Mouse (Mus musculus) cerebellum, adult 11 months (tissue): Measurements from ENCODE around the gene Slc25a10.
"Not testable (repeated sequence)": the region's sequence is repeated elsewhere in the genome, so short reads cannot be mapped to it uniquely, and the experiment has no call there.

Experiments used
- DNase-seq: peaks from one replicate; pipeline ENCODE4 v3.0.0; 2022

Slc25a10 gene

DNA sequence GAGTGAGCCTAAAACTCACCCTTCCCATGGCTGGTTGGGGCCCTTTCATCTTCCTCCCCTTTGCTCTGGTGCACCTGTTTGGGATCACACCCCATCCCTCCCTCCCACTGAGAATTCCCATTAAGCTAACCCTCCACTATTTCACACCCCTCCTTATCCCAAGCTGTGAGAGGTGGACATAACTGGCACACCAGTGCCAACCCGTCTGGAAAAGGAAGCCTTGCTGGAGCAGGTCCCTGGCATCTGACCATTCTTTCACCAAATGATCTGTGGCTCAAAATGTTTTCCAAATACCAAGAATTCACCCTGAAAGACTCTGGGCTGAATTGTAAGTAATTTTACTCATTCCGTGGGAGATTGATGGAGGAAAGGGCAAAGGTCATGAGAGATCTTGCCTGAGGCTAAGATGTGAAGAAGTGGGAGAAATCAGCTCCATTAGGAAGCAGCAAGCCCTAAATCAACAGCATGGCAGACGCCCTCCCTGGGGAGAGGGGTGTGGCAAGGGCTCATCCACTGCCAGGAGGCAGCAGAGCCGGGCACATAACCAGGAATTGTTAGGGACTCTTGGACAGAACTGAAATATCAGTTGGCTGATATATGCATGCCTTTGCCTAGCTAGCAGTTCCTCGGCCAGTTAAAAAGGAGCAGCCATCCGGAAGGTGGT lies 21.3 kb downstream of the Slc25a10 start:
- peak; percentile 50 for DNase-seq

DNA sequence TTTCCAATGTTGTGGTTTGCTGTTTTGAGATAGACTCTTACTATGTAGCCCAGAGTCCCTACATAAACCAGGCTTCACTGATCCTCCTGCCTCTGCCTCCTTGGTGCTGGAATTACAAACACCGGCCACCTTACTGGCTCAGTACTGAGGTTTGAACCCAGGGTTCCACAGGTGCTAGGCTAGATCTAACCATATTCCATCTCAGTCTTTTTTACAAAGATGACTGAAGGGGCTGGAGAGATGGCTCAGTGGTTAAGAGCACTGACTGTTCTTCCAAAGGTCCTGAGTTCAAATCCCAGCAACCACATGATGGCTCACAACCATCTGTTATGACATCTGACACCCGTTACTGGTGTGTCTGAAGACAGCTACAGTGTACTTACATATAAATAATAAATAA lies 22.6 kb downstream of the Slc25a10 start:
- DNase-seq = not testable (repeated sequence)

DNA sequence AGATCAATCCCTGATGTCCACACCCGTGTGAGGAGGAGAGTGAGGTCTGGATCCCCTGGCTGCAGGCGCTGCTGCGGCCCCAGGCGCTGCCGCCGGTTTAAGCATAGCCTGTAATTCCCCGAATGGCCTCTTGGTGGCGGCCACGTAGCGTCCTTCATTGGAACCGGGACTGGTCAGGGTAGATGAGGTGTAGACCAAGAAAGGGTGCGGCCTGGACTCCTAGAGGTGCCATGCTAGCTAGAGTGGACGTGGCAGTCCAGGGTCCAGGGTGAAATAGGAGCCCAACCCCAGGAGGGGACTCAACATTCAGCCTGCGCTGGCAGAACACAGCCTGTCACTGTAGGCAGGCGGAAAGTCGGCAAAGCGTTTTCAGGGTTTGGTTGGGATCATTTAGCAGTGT lies 24.0 kb downstream of the Slc25a10 start:
- peak; percentile 88 for DNase-seq

DNA sequence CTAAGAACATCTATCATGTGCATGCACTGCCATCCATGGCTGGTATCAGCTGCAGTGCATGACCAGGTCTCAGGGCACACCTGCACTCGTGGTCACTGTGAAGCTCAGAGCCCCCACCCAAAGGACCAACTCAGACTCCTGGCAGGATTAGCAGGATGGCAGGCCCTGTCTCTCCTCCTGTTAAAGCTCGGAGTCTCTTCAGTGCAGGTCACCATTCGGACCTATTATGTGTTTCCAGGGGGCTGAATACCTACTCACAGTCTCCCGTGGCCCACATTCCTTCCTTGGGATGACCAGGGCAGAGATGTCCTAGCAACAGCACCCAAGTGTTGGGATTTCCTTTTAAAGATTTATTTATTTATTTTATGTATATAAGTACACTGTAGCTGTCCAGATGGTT lies 25.5 kb downstream of the Slc25a10 start:
- DNase-seq = no peak

DNA sequence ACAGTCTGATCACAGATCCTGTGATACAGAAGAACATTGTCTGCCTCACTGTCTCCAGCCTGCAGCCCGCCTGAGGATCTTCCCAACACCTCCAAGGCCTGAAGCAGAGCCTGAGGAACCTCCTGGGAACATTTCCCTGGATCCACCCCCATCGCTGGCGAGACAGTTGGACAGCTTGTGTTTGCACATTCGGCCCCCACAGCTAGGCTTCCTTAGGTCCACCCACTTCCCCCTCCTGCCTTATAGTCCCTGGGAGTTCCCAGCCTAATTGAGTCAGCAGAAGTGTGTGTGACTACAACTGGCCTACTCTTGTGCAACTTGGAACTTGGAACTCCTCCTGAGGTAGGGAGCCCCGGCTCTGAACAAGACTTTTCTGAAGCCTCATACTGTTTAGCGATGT lies 26.4 kb downstream of the Slc25a10 start:
- no peak for DNase-seq

GRCm38 (mm10) chr11:120518558-120518957 lies 26.9 kb downstream of the Slc25a10 start:
- no peak for DNase-seq

DNA sequence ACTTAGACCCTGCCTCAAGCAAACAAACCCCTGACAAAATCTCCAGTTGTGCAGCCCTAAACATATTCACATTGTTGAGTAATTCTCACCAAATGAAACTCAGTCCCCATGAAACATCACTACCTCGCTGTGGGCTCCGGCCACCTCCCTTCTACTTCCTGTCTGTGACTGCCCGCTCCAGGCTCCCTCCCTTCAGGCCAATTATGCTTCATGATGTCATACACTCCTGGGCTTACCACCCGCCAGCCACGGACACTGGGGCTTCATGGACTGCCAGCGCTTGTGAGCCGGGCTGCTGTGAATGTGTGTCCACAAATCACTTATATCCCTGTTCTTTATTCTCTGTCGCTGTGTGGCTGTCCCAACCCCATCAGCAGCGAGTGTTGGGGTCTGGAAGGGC lies 28.1 kb downstream of the Slc25a10 start:
- no peak for DNase-seq

- no peak for DNase-seq
Observed at GRCm38 (mm10) chr11:120520498-120520897, 28.9 kb downstream of the Slc25a10 start.

GRCm38 (mm10) chr11:120520967-120521540 lies 29.4 kb downstream of the Slc25a10 start:
- DNase-seq = peak; percentile 84

DNA sequence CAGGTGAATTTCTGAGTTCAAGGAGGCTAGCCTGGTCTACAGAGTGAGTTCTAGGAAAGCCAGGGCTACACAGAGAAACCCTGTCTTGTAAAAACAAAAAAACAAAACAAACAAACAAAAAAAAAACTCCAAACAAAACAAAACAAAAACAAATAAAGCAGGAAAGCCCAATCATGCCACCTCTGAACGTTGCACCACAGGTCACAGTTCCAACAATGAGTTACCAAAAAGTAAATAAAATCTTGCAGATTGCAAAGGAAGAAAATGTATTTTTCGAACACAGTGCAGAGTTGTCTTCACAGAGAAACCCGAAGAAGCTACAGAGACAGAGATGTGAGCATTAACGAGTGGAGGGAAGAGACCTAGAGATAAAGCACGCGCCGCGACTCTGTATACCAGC lies 30.9 kb downstream of the Slc25a10 start:
- no peak for DNase-seq

DNA sequence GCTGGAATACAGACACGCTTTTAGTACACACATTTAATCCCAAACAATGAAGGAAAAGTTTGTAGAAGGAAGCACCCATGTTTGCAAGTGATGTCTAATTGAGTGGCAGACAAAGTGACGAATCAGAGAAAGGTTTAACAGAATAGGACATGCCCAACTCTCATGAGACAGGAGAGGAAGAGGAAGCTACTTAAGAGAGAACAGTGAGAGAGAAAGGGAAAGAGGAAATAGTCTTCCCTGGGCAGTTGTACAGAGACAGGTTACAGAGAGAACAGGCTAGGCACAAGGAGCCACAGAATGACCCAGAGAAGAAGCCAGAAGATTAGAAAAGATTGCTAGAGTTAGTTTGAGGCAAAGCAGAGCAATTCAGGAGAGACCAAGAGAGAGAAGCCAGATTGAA lies 34.3 kb downstream of the Slc25a10 start:
- no peak for DNase-seq

- no peak for DNase-seq
Observed at GRCm38 (mm10) chr11:120527690-120528354, 36.2 kb downstream of the Slc25a10 start.

- no peak for DNase-seq
Observed at GRCm38 (mm10) chr11:120528903-120529302, 37.3 kb downstream of the Slc25a10 start.

DNA sequence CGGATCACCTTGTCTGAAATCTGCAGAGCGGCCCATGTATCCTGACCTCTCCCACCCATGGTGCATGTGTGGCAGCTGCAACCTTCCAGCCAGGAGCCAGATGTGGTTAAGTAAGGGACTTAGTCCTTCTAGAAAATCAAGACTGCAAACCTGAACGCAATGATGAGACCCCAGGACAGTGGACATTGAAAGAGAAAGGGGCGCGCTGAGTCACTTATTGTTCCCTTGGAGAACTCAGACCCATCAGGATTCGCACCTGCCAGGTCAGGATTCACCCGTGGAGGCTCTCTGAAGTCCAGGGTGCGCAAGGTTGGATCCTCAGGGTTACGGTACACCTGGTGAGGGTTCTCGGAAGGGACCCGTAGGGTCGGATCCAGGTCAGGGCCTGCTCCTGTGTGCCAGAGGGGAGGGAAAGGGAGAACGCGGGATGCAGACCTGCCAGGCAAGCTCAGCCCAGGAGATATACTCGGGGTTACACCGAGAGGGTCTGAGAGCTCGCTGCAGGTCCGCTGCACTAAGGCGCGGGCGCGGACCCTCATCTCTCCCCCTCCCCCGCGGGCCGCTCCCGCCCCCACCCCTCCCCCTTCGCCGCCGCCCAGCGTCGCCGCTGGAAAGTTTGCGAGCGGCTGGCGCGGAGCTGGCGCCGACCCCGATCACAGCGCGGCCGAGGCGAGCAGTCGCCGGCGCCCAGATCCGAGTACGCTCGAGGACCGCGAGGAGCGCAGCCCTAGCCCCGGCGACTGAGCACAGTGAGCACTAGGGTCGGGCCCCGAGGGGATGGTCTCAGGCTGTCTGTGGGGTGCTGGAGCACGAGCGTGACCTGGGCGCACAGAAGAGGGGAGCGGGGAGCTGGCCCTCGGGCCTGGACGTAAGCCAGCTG lies 38.7 kb downstream of the Slc25a10 start, which contains the start of gene Gcgr:
TSS of gene Gcgr (plus strand) at position 615 of the 880 bp plus-strand sequence.
- no peak for DNase-seq

- DNase-seq = no peak
Observed at GRCm38 (mm10) chr11:120531646-120532045, 40.0 kb downstream of the Slc25a10 start.

DNA sequence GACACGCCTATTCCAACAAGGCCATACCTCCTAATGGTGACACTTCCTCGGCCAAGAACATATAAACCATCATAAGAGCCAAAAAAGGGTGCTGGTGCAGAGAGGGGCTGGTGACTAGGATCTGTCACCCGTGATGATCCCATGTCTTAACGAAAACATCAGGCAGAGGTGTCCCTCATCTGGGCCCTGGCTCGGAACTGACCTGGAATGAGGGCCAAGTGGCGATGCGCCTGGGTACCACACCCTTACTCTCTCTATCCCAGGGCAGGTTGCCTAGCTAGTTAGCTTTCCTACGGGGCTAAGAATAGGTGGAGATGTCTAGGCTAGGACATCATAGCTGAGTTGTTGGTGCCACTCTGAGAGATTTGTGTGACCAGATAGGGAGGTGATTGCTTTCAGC lies 42.5 kb downstream of the Slc25a10 start:
- no peak for DNase-seq

GRCm38 (mm10) chr11:120535145-120535544 lies 43.5 kb downstream of the Slc25a10 start:
- no peak for DNase-seq

DNA sequence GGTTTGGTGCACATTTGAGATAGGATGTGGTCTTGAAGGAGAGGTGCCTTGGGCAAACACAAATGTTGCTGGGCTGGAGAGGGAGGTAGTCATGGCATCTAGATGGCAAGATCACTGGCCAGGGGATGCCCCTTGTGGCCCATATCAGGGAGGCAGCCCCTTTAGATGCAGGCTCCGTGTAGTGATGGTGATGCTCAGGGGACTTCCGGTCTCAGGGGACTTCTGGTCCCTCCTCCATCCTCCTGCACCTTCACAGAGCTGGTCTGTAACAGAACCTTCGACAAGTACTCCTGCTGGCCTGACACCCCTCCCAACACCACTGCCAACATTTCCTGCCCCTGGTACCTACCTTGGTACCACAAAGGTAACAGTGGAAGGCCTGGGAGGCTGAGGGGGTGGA lies 44.2 kb downstream of the Slc25a10 start:
- DNase-seq = no peak

DNA sequence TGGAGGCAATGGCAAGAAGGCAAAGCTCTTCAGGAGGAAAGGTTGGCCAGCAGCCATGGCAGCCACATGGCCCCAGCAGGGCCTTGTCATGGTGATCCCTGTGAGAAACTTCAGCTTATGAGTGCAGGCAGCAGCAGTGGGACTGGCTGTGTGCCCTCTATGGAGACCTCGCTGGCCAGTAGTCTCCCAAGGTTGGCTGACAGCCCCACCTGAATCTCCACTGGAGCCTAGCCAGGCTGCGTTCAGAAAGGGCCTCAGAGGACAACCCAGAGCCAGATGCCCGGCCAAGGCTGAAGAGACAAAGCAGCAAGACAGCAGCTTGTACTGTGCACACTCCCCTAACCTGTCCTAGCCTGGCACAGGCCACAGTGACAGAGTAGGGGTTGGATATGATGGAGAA lies 46.8 kb downstream of the Slc25a10 start:
- DNase-seq = peak; percentile 83

DNA sequence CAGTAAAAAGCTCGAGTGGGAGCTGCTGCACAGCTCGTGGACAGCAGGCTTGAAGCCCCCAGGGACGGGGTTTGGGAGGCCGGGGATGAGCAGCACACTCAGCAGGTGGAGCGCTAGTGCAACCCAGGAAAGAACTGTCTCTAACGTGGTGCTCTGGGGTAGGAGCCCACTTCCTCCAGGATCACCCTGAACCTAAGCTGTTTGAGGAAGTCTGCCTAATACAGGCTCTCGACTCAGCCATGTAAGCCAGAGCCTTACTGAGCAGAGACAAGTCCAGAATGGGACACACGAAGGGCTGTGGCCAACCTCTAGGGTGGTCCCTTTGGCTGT lies 47.3 kb downstream of the Slc25a10 start:
- DNase-seq = no peak

- no peak for DNase-seq
Observed at GRCm38 (mm10) chr11:120539285-120540014, 47.8 kb downstream of the Slc25a10 start.

- DNase-seq = no peak
Observed at GRCm38 (mm10) chr11:120541907-120542306, 50.3 kb downstream of the Slc25a10 start.

DNA sequence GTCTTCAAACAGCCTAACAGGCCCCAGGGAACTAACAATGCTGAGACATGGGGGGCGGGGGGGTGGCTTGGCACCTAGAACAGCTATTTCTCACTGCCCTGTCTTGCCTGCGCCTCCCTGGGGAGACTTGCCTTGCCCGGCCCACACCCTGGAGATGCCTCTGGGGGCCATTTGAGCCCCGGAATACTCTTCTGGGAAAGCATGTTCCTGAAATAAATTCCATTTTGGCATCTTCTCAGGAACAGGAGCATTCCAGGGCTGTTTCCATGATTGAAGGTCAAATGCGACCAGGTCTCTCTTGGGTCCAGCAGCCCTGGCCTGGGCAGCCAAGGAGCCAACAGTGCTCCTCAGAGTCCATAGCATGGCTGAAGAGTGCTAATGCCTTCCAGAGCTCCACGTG lies 50.7 kb downstream of the Slc25a10 start:
- no peak for DNase-seq
